Mouse (Mus musculus): ENCODE results near the gene Gm12888. TPM values are rescaled to one million over a fixed set of nuclear protein-coding genes. Genes with fewer than 3 reads are reported as not detected.

Gene Gm12888
- polyA plus RNA-seq (2012), result not detected in 2 replicates

GRCm38 (mm10) chr4:121324817-121325216 lies at the start of gene Gm12888:
Gm12888 (minus strand) TSS chr4:121324917.

Other genes with a start within 250 kb of the Gm12888 start
- 5.0 and 6.1 TPM in 2 replicates for gene Zmpste24, start 226.7 kb downstream of the Gm12888 start, polyA plus RNA-seq (2012)
- not detected in 2 replicates for gene Tmco2, start 215.7 kb downstream of the Gm12888 start, polyA plus RNA-seq (2012)
- gene Rlf, start 109.8 kb downstream of the Gm12888 start, polyA plus RNA-seq (2012), result 1.8 and 3.2 TPM in 2 replicates
- not detected in 2 replicates for gene Gm12886, start 98.2 kb upstream of the Gm12888 start, polyA plus RNA-seq (2012)

Measured in megakaryocyte-erythroid progenitor cell, adult 5 weeks (primary cell).